Mouse (Mus musculus) bone marrow, adult 2 months (tissue): ENCODE measurements around the gene Polr2e.

Experiments used
- CTCF ChIP-seq: fragments of 200-500 bp; IDR thresholded peaks from 2 replicates; pipeline ENCODE4 v1.5.1; 2011; ENCODE audit warnings: low read length, control low read depth; ENCODE audit not compliant: control insufficient read depth, insufficient read depth
- POLR2A ChIP-seq: fragments of 200-500 bp; IDR thresholded peaks from 2 replicates; pipeline ENCODE4 v1.6.1; 2011; ENCODE audit warnings: low read depth, mild to moderate bottlenecking, control low read depth, low read length, borderline replicate concordance; ENCODE audit not compliant: control insufficient read depth

DNA sequence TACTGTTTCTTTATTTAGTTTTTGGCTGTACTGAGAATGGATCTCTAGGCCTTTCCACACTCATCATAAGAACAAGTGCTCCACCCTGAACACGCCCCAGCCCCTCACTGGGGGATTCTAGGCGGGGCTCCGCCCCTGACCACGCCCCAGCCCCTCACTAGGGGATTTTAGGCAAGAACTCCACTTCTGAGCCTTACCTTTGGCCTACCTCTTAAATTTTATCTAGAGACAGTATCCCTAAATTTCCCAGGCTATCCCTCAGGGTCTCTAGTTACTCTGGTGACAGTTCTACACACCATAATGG, 14.6 kb downstream of the Polr2e start:
- TF ChIP-seq CTCF (no peak), POLR2A (no peak)
